ENCODE assay signal across 8 mouse cellular contexts in the genomic region with DNA sequence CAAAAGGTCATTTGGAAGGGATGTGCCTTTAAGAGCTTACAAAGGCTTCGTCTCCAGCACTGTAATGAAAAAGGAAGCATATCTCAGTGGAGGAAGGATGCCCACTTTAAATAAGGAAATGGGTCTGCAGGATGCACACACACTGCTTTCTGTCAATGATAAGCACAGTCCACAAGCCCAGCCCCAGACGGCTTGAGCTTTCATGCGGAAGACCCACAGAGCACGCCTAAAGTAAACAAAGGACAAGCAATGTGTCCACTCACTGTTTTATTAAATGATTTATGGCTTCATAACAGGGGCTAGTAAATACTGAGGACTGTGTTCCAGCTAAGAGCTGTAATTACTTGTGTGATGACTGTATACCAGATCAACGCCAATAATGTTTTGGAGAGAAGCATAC.
DNase-seq lines count a peak whose midpoint lies in the region; ATAC-seq and TF ChIP-seq lines count a peak whose summit lies in the region.

No protein-coding gene starts in this region.

- H3K27ac ChIP-seq in midbrain, embryonic 13.5 days: no peak overlapping the region
- no peak overlapping the region for H3K27ac ChIP-seq in midbrain, embryonic 16.5 days (ENCODE audit: low read length)
- H3K27ac ChIP-seq in hindbrain, embryonic 15.5 days (replicated peaks): 0 out of 2 replicates have a peak overlapping the region, but pooled peaks have one; percentile 4
- H3K27ac ChIP-seq in liver, postnatal 0 days (ENCODE audit: low read depth): no peak overlapping the region

- no peak overlapping the region for H3K4me2 ChIP-seq in midbrain, embryonic 13.5 days (replicated peaks)
- no peak overlapping the region for H3K4me2 ChIP-seq in midbrain, embryonic 16.5 days (ENCODE audit: low read length)
- H3K4me2 ChIP-seq in hindbrain, embryonic 15.5 days: 0 out of 2 replicates have a peak overlapping the region, but pooled peaks have one; percentile 19
- no peak overlapping the region for H3K4me2 ChIP-seq in liver, postnatal 0 days (ENCODE audit: low read depth, low read length)

- H3K4me3 ChIP-seq in midbrain, embryonic 13.5 days (replicated peaks): no peak overlapping the region
- H3K4me3 ChIP-seq in midbrain, embryonic 16.5 days (ENCODE audit: low read depth, low read length): no peak overlapping the region
- no peak overlapping the region for H3K4me3 ChIP-seq in hindbrain, embryonic 15.5 days
- H3K4me3 ChIP-seq in liver, postnatal 0 days (ENCODE audit: low read depth, low read length): no peak overlapping the region

- H3K9ac ChIP-seq in midbrain, embryonic 13.5 days (replicated peaks): no peak overlapping the region
- no peak overlapping the region for H3K9ac ChIP-seq in midbrain, embryonic 16.5 days (ENCODE audit: low read depth, low read length)
- H3K9ac ChIP-seq in hindbrain, embryonic 15.5 days: no peak overlapping the region
- H3K9ac ChIP-seq in liver, postnatal 0 days (replicated peaks): no peak overlapping the region

- 0 out of 2 replicates have a peak, but pooled peaks have one; percentile 37 for TF ChIP-seq EP300 in liver, postnatal 0 days (IDR thresholded peaks at IDR 0.05; ENCODE audit: low read depth)

- H3K27me3 ChIP-seq in midbrain, embryonic 13.5 days: no peaks in the 10 kb centered on the region
- no peaks in the 10 kb centered on the region for H3K27me3 ChIP-seq in midbrain, embryonic 16.5 days (ENCODE audit: control insufficient read depth, insufficient read depth, low read depth, low read length)
- no peaks in the 10 kb centered on the region for H3K27me3 ChIP-seq in hindbrain, embryonic 15.5 days
- no peaks in the 10 kb centered on the region for H3K27me3 ChIP-seq in liver, postnatal 0 days (ENCODE audit: insufficient read depth, low read length)

- no peaks in the 10 kb centered on the region for H3K9me3 ChIP-seq in midbrain, embryonic 13.5 days
- no peaks in the 10 kb centered on the region for H3K9me3 ChIP-seq in midbrain, embryonic 16.5 days (replicated peaks; ENCODE audit: control insufficient read depth, low read length, poor library complexity, severe bottlenecking)
- no peaks in the 10 kb centered on the region for H3K9me3 ChIP-seq in hindbrain, embryonic 15.5 days
- no peaks in the 10 kb centered on the region for H3K9me3 ChIP-seq in liver, postnatal 0 days (ENCODE audit: low read length)

- no peak for TF ChIP-seq CTCF in liver, postnatal 0 days (IDR thresholded peaks at IDR 0.05; ENCODE audit: low read depth)

- H3K4me1 ChIP-seq in midbrain, embryonic 13.5 days (replicated peaks): peaks cover 4% of the 10 kb centered on the region; the same call in 1 of the 2 replicates
- H3K4me1 ChIP-seq in midbrain, embryonic 16.5 days (ENCODE audit: control insufficient read depth, insufficient read depth, low read length): no peaks in the 10 kb centered on the region
- H3K4me1 ChIP-seq in hindbrain, embryonic 15.5 days (replicated peaks): 0 out of 2 replicates have a peak, but pooled peaks cover 3% of the 10 kb centered on the region
- no peaks in the 10 kb centered on the region for H3K4me1 ChIP-seq in liver, postnatal 0 days (ENCODE audit: insufficient read depth)

- DNase-seq in liver, postnatal 0 days: no peak
- peak; percentile 31 for DNase-seq in yolk sac, embryonic 10.5 days (ENCODE audit: low spot score)
- no peak for DNase-seq in right cerebral cortex, adult 18-20 months
- DNase-seq in thymus, postnatal 10 days (ENCODE audit: low spot score in 2 of 2): no peak
- DNase-seq in ovary, postnatal 36 days (ENCODE audit: low spot score): no peak

- H3K36me3 ChIP-seq in midbrain, embryonic 13.5 days: no peaks in the 10 kb centered on the region
- no peaks in the 10 kb centered on the region for H3K36me3 ChIP-seq in midbrain, embryonic 16.5 days (ENCODE audit: control insufficient read depth, insufficient read depth, low read length)
- H3K36me3 ChIP-seq in hindbrain, embryonic 15.5 days: no peaks in the 10 kb centered on the region
- H3K36me3 ChIP-seq in liver, postnatal 0 days (replicated peaks; ENCODE audit: insufficient read depth, low read length): no peaks in the 10 kb centered on the region

- 42% methylated on average over 5 of the region's 5 CpGs for WGBS in midbrain, embryonic 13.5 days
- WGBS in midbrain, embryonic 16.5 days: 38% methylated on average over 5 of the region's 5 CpGs
- 21% methylated on average over 5 of the region's 5 CpGs for WGBS in hindbrain, embryonic 15.5 days
- WGBS in liver, postnatal 0 days (ENCODE audit: insufficient replicate concordance): 25% methylated on average over 5 of the region's 5 CpGs

- ATAC-seq in midbrain, embryonic 13.5 days: 0 out of 2 replicates have a peak, but pooled peaks have one; percentile 34
- ATAC-seq in midbrain, embryonic 16.5 days: no peak
- ATAC-seq in hindbrain, embryonic 15.5 days (ENCODE audit: low FRiP score, low read depth): peak; percentile 72
- peak; percentile 48; the same call in 1 of the 2 replicates for ATAC-seq in liver, postnatal 0 days
